Mouse (Mus musculus): ENCODE results near the gene Gbp7.

GRCm38 (mm10) chr3:142555623-142556022 is 25.5 kb downstream of the Gbp7 start:
- TF ChIP-seq CTCF (IDR thresholded peaks at IDR 0.05; ENCODE audit: low read depth) (no peak), EP300 (optimal IDR thresholded peaks at IDR 0.05) (no peak)

All from stomach, postnatal 0 days (tissue).